Mouse (Mus musculus): ENCODE results near the gene Defb26.

Defb26 gene

DNA sequence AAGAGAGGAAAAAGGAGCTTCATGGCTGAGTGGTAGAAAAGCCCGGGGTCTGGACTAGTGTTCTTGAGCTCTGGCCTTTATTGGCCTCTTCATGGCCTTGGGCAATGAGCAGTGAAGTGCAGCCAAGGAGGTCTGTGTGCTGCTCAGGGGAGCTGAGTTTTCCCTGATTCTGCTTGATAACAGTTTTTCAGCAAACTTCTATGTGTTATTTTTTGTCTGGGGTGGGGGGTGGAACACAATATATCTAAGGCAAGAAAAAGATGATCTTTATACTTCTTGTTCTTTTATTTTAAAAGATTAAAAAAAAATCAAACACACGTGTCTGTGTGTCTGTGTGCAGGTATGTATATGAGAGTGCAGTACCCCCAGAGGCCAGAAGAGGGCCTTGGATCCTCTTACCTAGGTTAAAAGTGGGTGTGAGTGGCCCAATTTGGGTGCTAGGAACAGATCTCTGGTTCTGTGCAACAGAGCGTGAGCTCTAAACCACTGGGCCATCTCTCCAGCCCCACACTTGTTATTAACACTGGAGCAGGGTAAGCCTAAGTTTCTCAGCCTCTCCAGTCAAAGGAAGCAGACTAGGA lies 46.8 kb downstream of the Defb26 start, which contains the start of gene Defb23:
TSS of gene Defb23 (minus strand) at position 51 of the 581 bp plus-strand sequence.
- DNase-seq (ENCODE audit: low spot score in 2 of 2): no peak

DNA sequence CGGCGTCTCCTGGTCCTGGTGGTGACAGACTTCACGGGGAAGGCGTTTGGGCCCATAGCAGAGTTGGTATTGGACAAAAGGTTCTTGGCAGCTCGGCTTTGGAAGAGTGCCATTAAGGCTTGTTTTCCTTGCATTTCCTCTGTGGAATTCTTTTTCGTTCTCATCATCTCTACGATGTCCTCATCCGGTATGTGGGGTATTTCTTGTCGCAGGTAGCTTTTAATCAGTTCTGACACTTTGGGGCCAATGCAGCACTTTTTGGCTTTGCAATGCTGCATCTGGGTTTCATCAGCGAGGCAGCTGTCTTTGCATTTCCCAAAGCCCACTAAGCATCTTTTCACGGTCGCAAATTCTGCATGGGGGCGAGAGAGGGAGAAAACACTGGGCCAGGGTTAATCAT lies 52.3 kb downstream of the Defb26 start:
- no peak for DNase-seq (ENCODE audit: low spot score in 2 of 2)

Data from thymus, postnatal 10 days (tissue).